Mouse (Mus musculus) heart, embryonic 12.5 days (tissue): ENCODE measurements around the gene Runx3. TPM values are rescaled to one million over a fixed set of nuclear protein-coding genes. Genes with fewer than 3 reads are reported as not detected.

ENCODE experiments used
- ATAC-seq: fragments of 200-750 bp; cut with Nextera tagmentation; 2 replicates; pipeline ENCODE4 v1.8.0; 2017; ENCODE audit warnings: moderate TSS enrichment, moderate library complexity; ENCODE audit not compliant: insufficient number of reproducible peaks, low FRiP score
- H3K27ac ChIP-seq: fragments of 300-500 bp; sonication (generic); 2 replicates; pipeline ENCODE4 v1.5.1; 2016; ENCODE audit warnings: mild to moderate bottlenecking, moderate library complexity; ENCODE audit not compliant: poor library complexity, severe bottlenecking
- H3K27me3 ChIP-seq: fragments of 300-500 bp; sonication (generic); replicated peaks from 2 replicates; pipeline ENCODE4 v1.6.1; 2016; ENCODE audit warnings: mild to moderate bottlenecking, moderate library complexity
- H3K36me3 ChIP-seq: fragments of 300-500 bp; sonication (generic); 2 replicates; pipeline ENCODE4 v1.6.1; 2016; ENCODE audit warnings: mild to moderate bottlenecking, moderate library complexity
- H3K4me1 ChIP-seq: fragments of 300-500 bp; sonication (generic); replicated peaks from 2 replicates; pipeline ENCODE4 v1.6.1; 2016; ENCODE audit warnings: mild to moderate bottlenecking
- H3K4me2 ChIP-seq: fragments of 300-500 bp; sonication (generic); 2 replicates; pipeline ENCODE4 v1.6.1; 2016; ENCODE audit warnings: mild to moderate bottlenecking, moderate library complexity
- H3K4me3 ChIP-seq: fragments of 300-500 bp; sonication (generic); 2 replicates; pipeline ENCODE4 v1.5.1; 2016; ENCODE audit warnings: mild to moderate bottlenecking
- H3K9ac ChIP-seq: fragments of 300-500 bp; sonication (generic); 2 replicates; pipeline ENCODE4 v1.6.1; 2016; ENCODE audit warnings: mild to moderate bottlenecking, moderate library complexity
- H3K9me3 ChIP-seq: fragments of 300-500 bp; sonication (generic); replicated peaks from 2 replicates; pipeline ENCODE4 v1.6.1; 2016; ENCODE audit warnings: mild to moderate bottlenecking, moderate library complexity
- WGBS: fragments of 180-500 bp; shearing (Covaris S2); methylation state at CpG from one replicate; pipeline ENCODE4 v1.1.7; 2016; 5-methylcytosine and 5-hydroxymethylcytosine counted together
- polyA plus RNA-seq: library from polyadenylated mRNA; unstranded; fragments of >200 nt; fragmentation: Nextera tagmentation; extraction: Ambion mirVana; gene quantifications from 2 replicates; pipeline ENCODE4 v1.2.1, GENCODE M21; 2016

Gene Runx3
- polyA plus RNA-seq, 1 experiment from 2014 or later: 0.04 TPM

GRCm38 (mm10) chr4:135158724-135159409 lies 38.4 kb downstream of the Runx3 start:
- no peak overlapping the region for H3K4me2 ChIP-seq
- H3K4me1 ChIP-seq: peaks cover 11% of the 10 kb centered on the region
- H3K36me3 ChIP-seq: no peaks in the 10 kb centered on the region
- no peak overlapping the region for H3K4me3 ChIP-seq
- H3K9ac ChIP-seq: no peak overlapping the region
- peaks cover 77% of the 10 kb centered on the region for H3K27me3 ChIP-seq
- no peaks in the 10 kb centered on the region for H3K9me3 ChIP-seq
- no peak overlapping the region for H3K27ac ChIP-seq
- no peak for ATAC-seq
- WGBS: 7% methylated on average over 9 of the region's 9 CpGs

- Histone ChIP-seq H3K4me2 (no peak overlapping the region), H3K36me3 (no peaks in the 10 kb centered on the region), H3K27ac (no peak overlapping the region), H3K27me3 (peaks cover 77% of the 10 kb centered on the region), H3K9me3 (no peaks in the 10 kb centered on the region), H3K9ac (no peak overlapping the region), H3K4me1 (peaks cover 11% of the 10 kb centered on the region), H3K4me3 (no peak overlapping the region)
- ATAC-seq: no peak
- 62% methylated on average over 2 of the region's 2 CpGs for WGBS
These were observed 39.2 kb downstream of the Runx3 start for GRCm38 (mm10) chr4:135159663-135160062.

GRCm38 (mm10) chr4:135160168-135160567 lies 39.7 kb downstream of the Runx3 start:
- WGBS: 75% methylated on average over 3 of the region's 3 CpGs
- Histone ChIP-seq H3K9me3 (no peaks in the 10 kb centered on the region), H3K27me3 (peaks cover 77% of the 10 kb centered on the region), H3K27ac (no peak overlapping the region), H3K4me2 (no peak overlapping the region), H3K4me1 (peaks cover 11% of the 10 kb centered on the region), H3K36me3 (no peaks in the 10 kb centered on the region), H3K4me3 (no peak overlapping the region), H3K9ac (no peak overlapping the region)
- ATAC-seq: no peak

DNA sequence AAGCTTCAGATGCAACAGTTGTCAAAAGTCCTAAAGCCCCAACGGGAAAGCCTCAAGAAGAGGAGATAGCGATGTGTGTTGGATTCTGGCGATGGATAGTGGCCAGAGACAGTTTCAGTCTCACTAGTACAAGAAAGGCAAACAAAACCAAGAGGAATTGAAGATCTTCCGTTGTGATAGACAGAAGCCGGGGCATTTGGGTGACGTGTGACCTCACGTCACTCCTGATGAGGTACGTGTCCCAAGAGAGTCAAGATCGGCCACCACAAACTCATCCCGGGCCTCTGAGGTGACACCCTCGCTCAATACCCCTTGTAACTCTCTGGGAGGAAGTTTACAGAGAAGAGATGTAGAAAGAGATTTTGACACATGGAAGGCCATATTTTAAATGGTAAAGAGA lies 41.0 kb downstream of the Runx3 start:
- no peak for ATAC-seq
- Histone ChIP-seq H3K9ac (no peak overlapping the region), H3K36me3 (no peaks in the 10 kb centered on the region), H3K27me3 (peaks cover 77% of the 10 kb centered on the region), H3K27ac (no peak overlapping the region), H3K4me1 (peaks cover 18% of the 10 kb centered on the region), H3K4me2 (no peak overlapping the region), H3K9me3 (no peaks in the 10 kb centered on the region), H3K4me3 (no peak overlapping the region)
- 75% methylated on average over 11 of the region's 11 CpGs for WGBS

GRCm38 (mm10) chr4:135165761-135166160 lies 45.3 kb downstream of the Runx3 start:
- Histone ChIP-seq H3K4me3 (no peak overlapping the region), H3K9me3 (no peaks in the 10 kb centered on the region), H3K4me1 (peaks cover 35% of the 10 kb centered on the region), H3K4me2 (no peak overlapping the region), H3K27me3 (peaks cover 75% of the 10 kb centered on the region), H3K36me3 (no peaks in the 10 kb centered on the region), H3K27ac (no peak overlapping the region), H3K9ac (no peak overlapping the region)
- ATAC-seq: no peak
- WGBS: 54% methylated on average over 6 of the region's 6 CpGs

- peak; percentile 33 for ATAC-seq
- peaks cover 84% of the 10 kb centered on the region for H3K27me3 ChIP-seq
- H3K4me1 ChIP-seq: peaks cover 35% of the 10 kb centered on the region
- peak overlapping the region; percentile 11; the same call in 1 of the 2 replicates for H3K4me3 ChIP-seq
- H3K9ac ChIP-seq: peak overlapping the region; percentile 55
- H3K27ac ChIP-seq: no peak overlapping the region
- H3K4me2 ChIP-seq: peak overlapping the region; percentile 59
- H3K36me3 ChIP-seq: no peaks in the 10 kb centered on the region
- no peaks in the 10 kb centered on the region for H3K9me3 ChIP-seq
- WGBS: 2% methylated on average over 22 of the region's 23 CpGs
These were observed 46.2 kb downstream of the Runx3 start for GRCm38 (mm10) chr4:135166413-135167225.

- Histone ChIP-seq H3K4me1 (peaks cover 32% of the 10 kb centered on the region), H3K27ac (no peak overlapping the region), H3K4me2 (no peak overlapping the region)
These were observed 47.5 kb downstream of the Runx3 start for GRCm38 (mm10) chr4:135167816-135168527.

DNA sequence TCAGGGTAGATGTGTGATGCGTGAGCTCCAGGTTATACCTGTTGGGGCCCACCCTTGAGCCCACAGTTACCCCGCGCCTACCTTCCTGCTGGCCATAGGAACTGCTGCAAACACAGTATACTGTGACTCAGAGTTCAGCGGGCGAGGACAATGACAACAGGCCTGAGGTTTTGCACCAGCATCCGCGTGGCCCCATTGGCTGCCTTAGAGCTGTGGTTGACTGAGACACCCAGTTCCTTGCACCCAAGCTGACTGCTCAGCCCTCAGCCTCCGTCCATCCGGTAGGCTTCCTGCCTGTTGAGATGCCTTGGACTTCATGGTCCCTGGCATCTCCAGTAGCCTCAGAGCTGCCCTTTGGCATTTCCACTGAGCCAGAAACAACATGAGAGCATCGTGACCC lies 48.6 kb downstream of the Runx3 start:
- no peak for ATAC-seq
- WGBS: 75% methylated on average over 10 of the region's 10 CpGs

More at GRCm38 (mm10) chr4:135167816-135168527, 47.5 kb downstream of the Runx3 start:
- Histone ChIP-seq H3K9ac (no peak overlapping the region), H3K4me3 (no peak overlapping the region), H3K9me3 (no peaks in the 10 kb centered on the region), H3K36me3 (no peaks in the 10 kb centered on the region), H3K27me3 (peaks cover 96% of the 10 kb centered on the region)
- ATAC-seq: no peak
- 49% methylated on average over 7 of the region's 7 CpGs for WGBS

GRCm38 (mm10) chr4:135169501-135169900 lies 49.0 kb downstream of the Runx3 start:
- Histone ChIP-seq H3K4me3 (no peak overlapping the region), H3K36me3 (no peaks in the 10 kb centered on the region), H3K27ac (no peak overlapping the region), H3K9ac (no peak overlapping the region), H3K4me1 (peaks cover 32% of the 10 kb centered on the region), H3K4me2 (no peak overlapping the region), H3K27me3 (peaks cover 96% of the 10 kb centered on the region), H3K9me3 (no peaks in the 10 kb centered on the region)
- 63% methylated on average over 4 of the region's 4 CpGs for WGBS
- ATAC-seq: no peak

More for the DNA sequence above, 48.6 kb downstream of the Runx3 start:
- H3K36me3 ChIP-seq: no peaks in the 10 kb centered on the region
- peaks cover 32% of the 10 kb centered on the region for H3K4me1 ChIP-seq
- no peaks in the 10 kb centered on the region for H3K9me3 ChIP-seq
- H3K9ac ChIP-seq: no peak overlapping the region
- no peak overlapping the region for H3K27ac ChIP-seq
- H3K4me3 ChIP-seq: no peak overlapping the region
- H3K4me2 ChIP-seq: no peak overlapping the region
- peaks cover 96% of the 10 kb centered on the region for H3K27me3 ChIP-seq

DNA sequence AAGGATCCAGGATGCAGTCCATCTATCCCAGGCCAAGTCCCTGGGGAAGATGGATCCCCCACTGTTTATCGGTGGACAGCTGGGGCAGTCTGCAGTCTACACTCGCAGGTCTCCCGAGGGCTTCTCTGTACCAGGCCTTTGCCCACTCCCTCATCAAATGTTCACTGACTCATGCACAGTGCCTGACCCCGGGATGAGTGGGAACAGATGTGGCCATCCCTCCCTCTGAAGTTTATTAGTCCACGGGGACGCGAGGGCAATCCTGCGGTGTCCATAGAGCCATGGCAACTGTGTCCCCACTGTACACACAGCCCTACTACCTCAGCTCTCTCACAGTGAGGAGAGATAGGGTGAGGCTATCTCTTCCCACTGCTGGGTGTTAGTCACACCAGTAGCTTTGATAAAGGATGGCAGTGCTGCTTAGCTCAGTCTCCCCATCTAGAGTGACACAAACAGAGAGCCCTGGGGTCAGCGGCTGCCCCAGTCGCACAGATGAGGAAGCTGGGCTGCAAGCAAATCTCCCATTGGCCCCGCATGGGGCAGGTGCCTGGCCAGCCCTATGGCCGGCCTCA lies 50.9 kb downstream of the Runx3 start:
- Histone ChIP-seq H3K4me1 (peaks cover 36% of the 10 kb centered on the region), H3K9me3 (no peaks in the 10 kb centered on the region), H3K4me2 (no peak overlapping the region), H3K27ac (no peak overlapping the region), H3K27me3 (peaks cover 96% of the 10 kb centered on the region), H3K9ac (no peak overlapping the region), H3K36me3 (no peaks in the 10 kb centered on the region), H3K4me3 (no peak overlapping the region)
- ATAC-seq: no peak
- WGBS: 53% methylated on average over 12 of the region's 12 CpGs
